Mouse (Mus musculus) hindbrain, postnatal 0 days (tissue): ENCODE data around the gene Foxf2. TPM values are rescaled to one million over a fixed set of nuclear protein-coding genes. Genes with fewer than 3 reads are reported as not detected.

Source experiments
- ATAC-seq: fragments of 200-750 bp; cut with Nextera tagmentation; 2 replicates; pipeline ENCODE4 v1.8.0; 2017; ENCODE audit warnings: mild to moderate bottlenecking, moderate TSS enrichment, moderate library complexity
- DNase-seq: peaks from one replicate; pipeline ENCODE4 v3.0.0-alpha.2; 2015; ENCODE audit warnings: low spot score
- H3K27ac ChIP-seq: fragments of 300-500 bp; sonication (generic); 2 replicates; pipeline ENCODE4 v1.5.1; 2014; ENCODE audit warnings: mild to moderate bottlenecking
- H3K27me3 ChIP-seq: fragments of 300-500 bp; sonication (generic); 2 replicates; pipeline ENCODE4 v1.6.1; 2014; ENCODE audit warnings: low read length, mixed read lengths; ENCODE audit not compliant: insufficient read depth
- H3K36me3 ChIP-seq: fragments of 300-500 bp; sonication (generic); 2 replicates; pipeline ENCODE4 v1.6.1; 2014; ENCODE audit warnings: low read length, mixed read lengths; ENCODE audit not compliant: insufficient read depth
- H3K4me1 ChIP-seq: fragments of 300-500 bp; sonication (generic); 2 replicates; pipeline ENCODE4 v1.6.1; 2014; ENCODE audit warnings: antibody characterized with exemption, low read length, mixed read lengths; ENCODE audit not compliant: insufficient read depth
- H3K4me2 ChIP-seq: fragments of 300-500 bp; sonication (generic); 2 replicates; pipeline ENCODE4 v1.6.1; 2014; ENCODE audit warnings: low read depth, mild to moderate bottlenecking, low read length, moderate library complexity, mixed read lengths
- H3K4me3 ChIP-seq: fragments of 300-500 bp; sonication (generic); 2 replicates; pipeline ENCODE4 v1.5.1; 2014; ENCODE audit warnings: low read length
- H3K9ac ChIP-seq: fragments of 300-500 bp; sonication (generic); replicated peaks from 2 replicates; pipeline ENCODE4 v1.6.1; 2014; ENCODE audit warnings: mild to moderate bottlenecking, low read length, moderate library complexity, mixed read lengths
- H3K9me3 ChIP-seq: fragments of 300-500 bp; sonication (generic); 2 replicates; pipeline ENCODE4 v1.6.1; 2016; ENCODE audit warnings: low read length, mixed read lengths
- CTCF ChIP-seq: IDR thresholded peaks from 2 replicates; pipeline ENCODE4 v1.5.1; 2016; ENCODE audit warnings: antibody characterized with exemption, control low read depth, low read depth
- WGBS: fragments of 180-500 bp; shearing (Covaris S2); extraction: QIAGEN DNeasy Blood & Tissue Kit; methylation state at CpG from one replicate; pipeline ENCODE4 v1.1.7; 2014; 5-methylcytosine and 5-hydroxymethylcytosine counted together
- polyA plus RNA-seq: library from polyadenylated mRNA; unstranded; fragments of >200 nt; fragmentation: Nextera tagmentation; extraction: Ambion mirVana; gene quantifications from 2 replicates; pipeline ENCODE4 v1.2.1, GENCODE M21; 2015
- total RNA-seq: library from RNA; depleted of rRNA; stranded (reverse); fragments of >200 nt; gene quantifications from 2 replicates; pipeline ENCODE4 v1.2.3, GENCODE M21; 2014

Foxf2 gene
- total and polyA plus RNA-seq, 2 experiments from 2014 or later = 5.5 to 6.0 TPM

DNA sequence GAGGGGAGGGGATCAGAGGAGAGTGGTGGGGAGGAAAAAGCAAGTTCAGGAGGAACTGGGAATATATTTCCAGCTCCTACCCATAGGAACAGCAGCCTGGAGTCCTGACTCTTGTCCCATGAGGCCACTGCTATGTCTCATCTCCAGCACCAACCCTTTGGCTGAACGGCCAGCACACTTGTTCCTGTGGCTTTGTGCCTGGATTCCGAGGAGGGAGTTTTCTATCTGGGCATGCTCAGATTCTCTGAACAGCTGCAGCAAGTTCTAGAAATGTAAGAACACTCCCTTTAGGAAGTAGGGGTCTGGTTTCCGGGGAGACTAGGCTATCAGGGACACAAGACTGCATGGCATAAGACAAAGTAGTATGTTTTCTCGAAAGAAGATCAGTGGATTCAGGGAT is 9.9 kb downstream of the Foxf2 start:
- DNase-seq (no peak), ATAC-seq (no peak)
- no peak overlapping the region for H3K4me3 ChIP-seq
- no peak overlapping the region for H3K9ac ChIP-seq
- H3K27ac ChIP-seq = no peak overlapping the region
- H3K27me3 ChIP-seq = peaks cover 27% of the 10 kb centered on the region; the same call in 1 of the 2 replicates
- 67% methylated on average over 4 of the region's 4 CpGs for WGBS
- no peak for TF ChIP-seq CTCF
- H3K4me1 ChIP-seq = no peaks in the 10 kb centered on the region
- no peaks in the 10 kb centered on the region for H3K36me3 ChIP-seq
- no peak overlapping the region for H3K4me2 ChIP-seq
- no peaks in the 10 kb centered on the region for H3K9me3 ChIP-seq

DNA sequence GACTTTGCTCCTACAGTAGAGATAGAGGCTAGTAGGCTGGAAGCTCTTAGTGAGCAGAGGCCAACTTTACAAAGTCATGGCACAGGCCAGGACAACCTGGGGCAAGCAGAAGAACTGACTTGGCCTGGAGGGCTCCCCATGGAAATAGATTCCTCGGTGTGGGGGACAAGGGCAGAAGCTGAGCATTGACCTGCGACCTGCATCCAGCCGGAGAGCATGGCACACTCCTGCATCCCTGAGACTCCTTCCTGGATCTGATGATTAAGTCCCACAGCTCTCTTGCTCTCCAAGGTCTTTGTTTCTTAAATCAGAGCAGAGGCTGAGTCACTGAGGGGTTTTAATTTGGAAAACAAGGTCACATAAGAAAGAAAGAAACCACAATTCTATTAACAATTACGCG is 15.9 kb downstream of the Foxf2 start:
- no peak overlapping the region for H3K27ac ChIP-seq
- no peak overlapping the region for H3K4me2 ChIP-seq
- no peaks in the 10 kb centered on the region for H3K36me3 ChIP-seq
- H3K4me3 ChIP-seq = no peak overlapping the region
- 85% methylated on average over 5 of the region's 5 CpGs for WGBS
- TF ChIP-seq CTCF = no peak
- H3K27me3 ChIP-seq = no peaks in the 10 kb centered on the region
- H3K9ac ChIP-seq = no peak overlapping the region
- no peaks in the 10 kb centered on the region for H3K9me3 ChIP-seq
- ATAC-seq = no peak
- H3K4me1 ChIP-seq = no peaks in the 10 kb centered on the region
- no peak for DNase-seq

DNA sequence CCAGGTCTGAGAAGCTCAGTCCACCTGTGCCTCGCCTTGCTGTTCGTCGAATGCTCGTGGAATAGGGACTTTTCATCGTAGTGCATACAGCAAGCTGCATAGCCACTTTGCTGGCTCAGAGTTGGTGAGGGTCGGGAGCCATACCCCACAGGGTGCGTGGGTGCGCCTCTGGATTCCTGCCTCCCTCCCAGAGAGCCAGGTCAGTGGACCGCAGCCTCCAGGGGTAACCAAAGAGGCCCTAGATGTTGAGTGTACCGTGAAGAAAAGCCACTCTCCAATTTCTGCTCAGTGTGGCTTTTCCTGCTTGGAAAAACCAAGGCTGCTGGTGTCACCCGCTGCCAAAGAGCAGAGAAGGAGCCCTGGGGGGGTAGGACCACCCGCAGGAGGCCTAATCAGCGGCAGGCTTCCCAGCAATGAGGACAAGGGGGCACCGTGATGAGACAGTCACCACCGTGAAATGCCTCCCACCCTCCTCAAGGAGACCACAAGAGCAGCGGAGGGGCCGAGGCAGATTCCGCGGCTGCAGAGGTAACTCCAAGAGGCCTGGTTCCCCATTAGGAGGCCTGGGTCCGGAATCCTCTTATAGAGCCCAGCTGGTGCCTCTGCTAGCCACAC is 26.6 kb downstream of the Foxf2 start:
- H3K9ac ChIP-seq = no peak overlapping the region
- H3K4me3 ChIP-seq = no peak overlapping the region
- H3K4me1 ChIP-seq = no peaks in the 10 kb centered on the region
- no peak overlapping the region for H3K4me2 ChIP-seq
- TF ChIP-seq CTCF = no peak
- WGBS = 82% methylated on average over 20 of the region's 20 CpGs
- no peaks in the 10 kb centered on the region for H3K9me3 ChIP-seq
- H3K27me3 ChIP-seq = no peaks in the 10 kb centered on the region
- DNase-seq = no peak
- no peak for ATAC-seq
- H3K36me3 ChIP-seq = no peaks in the 10 kb centered on the region
- H3K27ac ChIP-seq = no peak overlapping the region

DNA sequence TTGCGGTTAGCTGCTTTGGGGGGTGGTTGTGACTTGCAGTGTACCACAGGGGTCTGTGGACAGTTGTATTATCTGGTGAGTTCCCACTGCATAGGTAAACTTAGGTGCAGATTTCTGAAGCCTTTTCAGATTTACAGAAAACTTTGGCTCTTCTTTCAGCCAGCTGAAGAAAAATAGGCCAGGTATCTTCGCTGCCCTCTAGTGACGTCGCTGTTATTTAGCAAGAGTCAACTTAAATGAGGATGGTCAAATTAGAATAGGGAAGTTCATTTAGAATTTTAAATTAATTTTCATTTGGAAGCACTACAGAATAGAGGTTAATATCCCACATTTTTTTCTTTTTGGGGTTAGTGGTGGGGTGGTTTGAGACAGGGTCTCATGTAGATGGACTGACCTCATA is 30.6 kb downstream of the Foxf2 start:
- no peaks in the 10 kb centered on the region for H3K36me3 ChIP-seq
- DNase-seq = peak; percentile 51
- no peaks in the 10 kb centered on the region for H3K4me1 ChIP-seq
- WGBS = 55% methylated on average over 4 of the region's 4 CpGs
- H3K27ac ChIP-seq = no peak overlapping the region
- peak; percentile 43 for TF ChIP-seq CTCF
- no peak overlapping the region for H3K4me3 ChIP-seq
- ATAC-seq = no peak
- no peaks in the 10 kb centered on the region for H3K9me3 ChIP-seq
- no peak overlapping the region for H3K4me2 ChIP-seq
- H3K27me3 ChIP-seq = no peaks in the 10 kb centered on the region
- H3K9ac ChIP-seq = no peak overlapping the region

DNA sequence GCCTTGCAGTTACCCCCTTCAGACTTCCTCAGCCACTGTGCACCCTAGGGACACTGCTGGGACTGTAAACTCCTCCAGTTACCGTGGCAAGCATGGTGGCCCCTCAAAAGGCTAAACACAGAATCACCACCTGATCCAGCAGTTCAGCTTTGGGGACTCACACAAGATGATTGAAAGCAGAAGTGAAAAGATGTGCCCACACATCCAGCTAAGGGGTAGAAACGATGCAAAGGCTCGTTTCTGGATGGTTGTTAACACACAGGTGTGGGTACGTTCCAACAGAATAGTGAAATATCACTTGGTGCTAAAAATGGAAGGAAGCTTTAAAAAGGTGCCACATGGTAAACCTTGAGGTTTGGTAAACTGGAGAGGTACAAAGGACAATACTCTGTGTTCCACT is 32.6 kb downstream of the Foxf2 start:
- no peaks in the 10 kb centered on the region for H3K36me3 ChIP-seq
- H3K27ac ChIP-seq = no peak overlapping the region
- 86% methylated on average over 4 of the region's 4 CpGs for WGBS
- no peak overlapping the region for H3K4me3 ChIP-seq
- H3K4me1 ChIP-seq = no peaks in the 10 kb centered on the region
- ATAC-seq (no peak), DNase-seq (no peak)
- H3K9me3 ChIP-seq = no peaks in the 10 kb centered on the region
- H3K4me2 ChIP-seq = no peak overlapping the region
- TF ChIP-seq CTCF = no peak
- H3K27me3 ChIP-seq = no peaks in the 10 kb centered on the region
- no peak overlapping the region for H3K9ac ChIP-seq

DNA sequence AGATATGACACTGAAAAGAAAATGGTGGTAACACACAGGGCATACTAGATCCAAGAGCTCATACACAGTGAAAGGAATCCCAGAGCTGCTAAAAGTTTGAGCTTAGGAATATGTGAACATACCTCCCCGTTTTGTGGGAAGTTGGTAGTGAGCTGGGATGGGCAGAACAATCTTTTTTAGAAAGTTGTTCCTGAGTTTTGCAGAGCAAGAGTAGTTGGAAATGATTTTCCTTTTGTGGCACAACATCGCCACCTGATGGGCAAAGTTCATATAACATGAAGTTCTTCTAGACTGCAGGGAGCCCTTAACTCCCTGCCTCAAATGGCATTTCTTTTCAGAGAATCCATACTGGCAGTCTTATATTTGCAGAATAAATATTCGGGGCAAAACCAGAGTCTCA is 33.3 kb downstream of the Foxf2 start:
- 4% methylated on average over 3 of the region's 3 CpGs for WGBS
- H3K27me3 ChIP-seq = no peaks in the 10 kb centered on the region
- DNase-seq = peak; percentile 90

DNA sequence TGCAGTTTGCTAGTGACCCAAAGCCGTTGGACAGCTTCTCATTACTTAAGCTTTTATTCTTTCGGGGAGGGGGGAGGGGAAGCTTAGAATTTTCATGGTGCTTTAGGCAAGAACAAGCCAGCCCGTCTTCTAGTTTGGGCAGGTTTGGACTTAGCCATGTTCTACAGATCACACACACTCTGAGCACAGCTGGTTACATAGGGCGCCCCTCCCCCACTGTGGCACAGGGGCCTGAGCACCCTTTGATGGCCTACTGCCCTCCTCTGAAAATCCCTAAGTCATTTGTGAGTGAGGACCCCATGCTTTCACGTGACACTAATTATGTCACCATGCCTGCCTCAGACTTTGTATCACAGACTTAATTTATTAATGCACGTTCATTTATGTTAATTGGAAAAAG is 35.6 kb downstream of the Foxf2 start:
- no peak for TF ChIP-seq CTCF
- 58% methylated on average over 6 of the region's 6 CpGs for WGBS
- no peaks in the 10 kb centered on the region for H3K27me3 ChIP-seq
- no peaks in the 10 kb centered on the region for H3K36me3 ChIP-seq
- H3K9me3 ChIP-seq = no peaks in the 10 kb centered on the region
- no peak overlapping the region for H3K4me2 ChIP-seq
- ATAC-seq = no peak
- no peak overlapping the region for H3K4me3 ChIP-seq
- no peak for DNase-seq
- no peak overlapping the region for H3K27ac ChIP-seq
- no peaks in the 10 kb centered on the region for H3K4me1 ChIP-seq
- no peak overlapping the region for H3K9ac ChIP-seq

More for the DNA sequence above, 33.3 kb downstream of the Foxf2 start:
- Histone ChIP-seq H3K36me3 (no peaks in the 10 kb centered on the region), H3K9me3 (no peaks in the 10 kb centered on the region), H3K9ac (no peak overlapping the region), H3K4me1 (no peaks in the 10 kb centered on the region), H3K4me3 (no peak overlapping the region), H3K4me2 (no peak overlapping the region), H3K27ac (no peak overlapping the region)
- peak; percentile 78 for TF ChIP-seq CTCF
- ATAC-seq = peak; percentile 66
